Mouse (Mus musculus): ENCODE data around the gene Fkbp1b.
"Not testable (repeated sequence)": the region's sequence is repeated elsewhere in the genome, so short reads cannot be mapped to it uniquely, and the experiment has no call there.

The Fkbp1b gene

DNA sequence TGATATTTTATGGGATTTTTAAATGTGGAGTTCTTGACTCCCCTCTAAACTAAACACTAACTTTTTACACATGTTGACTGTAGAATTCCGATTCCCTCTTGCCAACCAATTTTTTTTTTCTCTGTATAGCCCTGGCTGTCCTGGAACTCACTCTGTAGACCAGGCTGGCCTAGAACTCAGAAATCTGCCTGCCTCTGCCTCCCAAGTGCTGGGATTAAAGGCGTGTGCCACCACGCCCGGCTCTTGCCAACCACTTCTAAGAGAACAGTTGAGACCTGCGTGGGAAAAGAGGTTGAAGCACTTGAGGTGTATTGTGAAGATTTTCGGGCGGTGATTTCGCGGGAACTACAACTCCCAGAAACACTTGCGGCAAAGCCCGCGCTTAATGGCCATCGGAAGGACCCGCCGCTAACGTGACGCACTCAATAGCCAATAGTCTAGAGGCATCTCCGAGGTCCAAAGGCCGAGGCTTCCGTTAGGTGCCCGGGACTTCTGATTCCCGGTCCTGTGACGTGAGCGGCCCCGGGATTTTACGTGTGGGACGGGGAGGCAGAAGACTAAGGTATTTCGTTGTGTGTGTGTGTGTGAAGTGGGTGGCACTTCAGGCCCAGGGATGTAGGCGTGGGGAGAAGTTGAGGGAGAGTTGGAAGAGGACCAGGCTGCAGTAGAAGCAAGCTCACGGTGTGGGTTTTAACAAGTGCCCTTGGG is 1.7 kb upstream of the Fkbp1b start, which contains the start of gene Wdcp:
Gene Wdcp (plus strand): TSS at position 414 of the 708 bp plus-strand sequence.
- peak; percentile 88 to 93 for DNase-seq

GRCm38 (mm10) chr12:4842456-4842855 is 1.1 kb upstream of the Fkbp1b start:
- DNase-seq, result no peak

DNA sequence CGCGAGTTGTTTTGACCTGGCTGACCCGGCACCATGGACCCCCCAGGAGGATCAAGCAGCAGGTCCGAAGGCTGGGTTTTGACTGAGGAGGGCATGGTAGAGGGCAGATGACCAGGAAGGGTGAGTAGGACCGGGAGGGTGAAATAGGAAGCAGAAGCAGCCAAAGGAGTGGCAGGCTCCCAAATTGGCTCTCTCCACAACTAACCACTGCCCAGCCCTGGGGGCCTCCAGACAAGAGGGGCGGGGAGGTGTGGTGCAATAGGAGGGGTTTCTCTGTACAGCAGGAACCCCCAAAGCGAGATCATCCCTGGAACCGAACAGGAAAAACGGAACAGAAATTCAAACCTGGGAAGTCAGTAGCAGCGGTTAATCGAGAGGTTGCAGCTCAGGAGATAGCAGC is 650 bp downstream of the Fkbp1b start:
- peak; percentile 45 to 52 for DNase-seq

DNA sequence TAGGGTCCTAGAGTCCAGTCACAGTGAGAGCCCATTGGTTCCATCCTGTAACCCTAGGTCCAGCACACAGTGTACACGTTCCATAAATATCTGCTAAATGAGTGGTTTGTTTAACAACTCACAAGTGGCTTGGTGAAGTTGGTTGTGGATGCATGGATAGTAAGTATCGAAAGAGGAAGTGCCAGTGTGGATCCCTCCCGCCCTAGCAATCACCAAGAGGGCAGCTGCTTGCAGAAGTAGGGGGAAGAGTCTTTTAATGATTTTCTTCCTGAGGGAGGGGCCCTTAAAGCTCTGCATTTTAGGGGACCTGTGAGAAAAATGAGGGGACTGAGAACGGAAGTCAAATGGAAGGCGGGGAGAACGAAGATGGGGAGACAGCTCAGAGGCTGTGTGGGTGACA is 1.4 kb downstream of the Fkbp1b start:
- no peak for DNase-seq

DNA sequence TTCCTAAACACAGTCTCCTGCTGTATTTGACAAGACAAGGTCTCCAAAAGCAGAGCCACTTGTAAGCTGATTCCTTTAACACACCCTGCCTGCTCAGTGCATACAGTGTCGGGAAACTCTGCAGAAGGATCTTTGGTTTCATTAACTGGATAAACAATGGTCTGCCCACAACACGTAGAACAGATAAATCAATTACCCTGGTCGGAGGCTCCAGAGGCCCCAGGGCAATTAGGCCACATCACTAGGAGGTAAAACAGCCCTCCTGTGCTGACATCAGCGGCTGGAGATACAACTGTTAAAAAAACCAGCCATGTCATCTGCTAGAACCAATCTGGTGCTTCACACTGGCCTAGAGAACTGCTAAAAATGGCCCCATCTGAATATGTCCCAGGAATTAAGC is 4.4 kb downstream of the Fkbp1b start:
- DNase-seq, result no peak

DNA sequence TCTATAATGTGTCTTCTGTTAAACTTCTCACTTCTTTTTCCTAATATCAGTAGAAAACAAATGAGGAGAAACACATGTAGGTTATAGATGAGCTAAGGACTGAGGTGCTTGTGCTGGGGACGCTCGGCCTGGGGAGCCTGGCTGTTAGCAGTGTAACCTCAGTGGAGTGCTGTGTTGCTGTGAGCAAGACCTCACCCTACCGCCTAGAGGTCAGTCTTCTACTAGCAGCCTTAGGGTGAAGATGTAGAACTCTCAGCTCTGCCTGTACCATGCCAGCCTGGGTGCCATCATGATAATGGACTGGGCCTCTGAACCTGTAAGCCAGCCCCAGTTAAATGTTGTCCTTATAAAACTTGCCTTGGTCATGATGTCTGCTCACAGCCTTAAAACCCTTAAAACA is 14.1 kb downstream of the Fkbp1b start:
- no peak for DNase-seq

DNA sequence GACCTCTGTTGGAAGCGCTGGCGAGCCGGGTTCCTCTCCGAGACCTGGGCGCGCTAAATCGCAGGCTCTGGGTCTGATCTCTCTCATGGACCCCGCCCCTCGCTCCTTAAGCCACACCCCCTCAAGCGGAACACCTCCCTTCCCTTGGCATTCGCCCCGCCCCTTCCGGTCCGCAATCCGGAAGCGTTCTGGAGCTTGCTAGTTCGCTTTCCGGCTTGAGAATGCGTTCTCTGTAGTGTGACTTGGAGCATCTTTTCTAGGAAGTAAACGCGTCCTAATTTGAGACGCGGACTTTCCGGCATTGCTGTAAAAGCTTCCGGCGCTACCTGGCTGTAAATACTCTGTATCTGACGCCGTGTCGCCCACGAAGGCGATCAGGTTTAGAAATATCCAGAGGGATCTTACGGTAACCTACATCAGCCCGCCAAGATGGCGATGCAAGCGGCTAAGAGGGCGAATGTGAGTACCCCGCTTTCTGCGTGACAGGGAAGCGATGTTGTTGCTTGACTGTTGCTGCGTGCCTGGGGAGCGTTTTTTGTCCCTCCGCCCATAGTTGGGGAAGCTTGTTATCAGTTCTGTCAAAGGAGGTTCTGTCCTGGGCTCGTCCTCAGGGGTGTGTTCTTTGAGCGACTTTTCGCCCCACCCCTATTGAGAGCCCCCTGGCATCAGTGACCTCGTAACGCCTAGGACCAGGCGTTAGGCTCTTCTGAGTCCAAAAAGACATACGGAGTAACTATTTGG is 23.9 kb downstream of the Fkbp1b start, which contains the start of gene Sf3b6:
Gene Sf3b6 (plus strand): TSS at position 184 of the 741 bp plus-strand sequence.
- peak; percentile 98 to 99 for DNase-seq

DNA sequence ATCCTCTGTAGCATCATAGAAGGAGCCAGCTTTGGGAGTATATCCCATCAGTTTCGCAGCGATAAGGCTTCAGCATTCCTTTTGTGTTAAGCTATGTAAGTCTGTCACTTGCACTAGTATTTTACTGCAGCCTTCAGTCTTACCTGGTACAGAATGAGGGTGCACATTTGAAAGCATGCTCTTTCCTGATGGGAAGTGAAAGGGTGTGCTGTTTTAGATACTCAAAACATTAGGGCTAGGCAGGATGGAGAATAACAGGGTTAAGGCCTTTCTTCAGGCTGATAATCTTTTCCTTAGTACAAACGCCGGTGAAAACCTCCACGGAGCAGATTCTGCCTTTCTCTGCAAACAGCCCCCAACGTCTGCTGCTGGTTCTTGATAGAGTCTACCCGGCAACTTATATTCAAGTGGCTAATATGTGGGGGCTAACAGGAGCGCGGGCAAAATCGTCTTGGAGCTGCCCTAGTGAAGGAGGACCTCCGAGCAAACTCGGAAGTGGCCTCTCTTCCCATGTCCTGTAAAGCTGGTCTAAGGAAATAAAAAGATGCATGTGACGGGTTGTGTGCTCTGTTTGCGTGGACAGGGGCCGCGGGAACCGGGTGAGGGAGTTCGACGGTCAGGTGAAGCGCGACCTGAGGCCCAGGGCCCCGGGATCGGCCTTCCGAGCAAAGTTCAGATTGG is 24.6 kb downstream of the Fkbp1b start:
- DNase-seq, result no peak

GRCm38 (mm10) chr12:4813636-4814035 is 27.8 kb downstream of the Fkbp1b start:
- peak in 1 of 2 experiments; percentile 34 for DNase-seq

DNA sequence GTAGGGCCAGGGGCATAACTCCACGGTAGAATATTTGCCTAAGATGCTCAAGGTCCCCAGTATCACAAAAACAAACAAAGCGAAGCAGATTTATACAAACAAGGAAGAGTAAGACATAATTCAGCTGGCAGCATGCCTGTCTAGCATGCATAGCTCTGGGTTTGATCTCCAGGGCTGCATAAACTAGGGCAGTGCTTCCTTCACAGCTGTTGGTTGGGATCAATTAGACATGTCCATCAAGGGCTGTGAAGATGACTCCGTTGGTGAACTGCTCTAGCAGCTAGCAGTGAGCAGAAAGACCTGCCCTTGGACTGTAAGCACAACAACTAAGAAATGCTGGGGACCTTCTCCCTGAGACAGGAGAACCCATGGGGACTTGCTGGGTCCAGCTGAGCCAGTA is 29.7 kb downstream of the Fkbp1b start:
- DNase-seq, result no peak

DNA sequence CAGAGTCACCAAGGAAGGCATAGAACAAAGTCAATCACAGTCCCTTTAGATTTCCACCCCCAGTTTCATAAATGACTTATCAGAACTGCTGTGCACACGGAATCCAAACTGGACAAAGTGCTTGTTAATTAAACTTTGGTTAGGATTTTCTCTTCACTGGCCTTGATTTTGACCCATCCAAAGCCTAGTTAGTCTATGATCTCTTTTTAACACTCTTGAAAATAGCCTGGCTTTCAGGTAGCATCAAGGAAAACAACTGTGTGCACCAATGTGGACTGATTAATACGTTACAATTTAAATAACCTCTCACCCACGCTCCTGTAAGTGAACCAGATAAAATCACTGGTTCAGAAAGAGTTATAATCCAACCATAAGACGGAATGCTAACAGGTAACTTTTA is 30.4 kb downstream of the Fkbp1b start:
- no peak for DNase-seq

GRCm38 (mm10) chr12:4797471-4797870 is 43.9 kb downstream of the Fkbp1b start:
- DNase-seq, result not testable (repeated sequence)

DNA sequence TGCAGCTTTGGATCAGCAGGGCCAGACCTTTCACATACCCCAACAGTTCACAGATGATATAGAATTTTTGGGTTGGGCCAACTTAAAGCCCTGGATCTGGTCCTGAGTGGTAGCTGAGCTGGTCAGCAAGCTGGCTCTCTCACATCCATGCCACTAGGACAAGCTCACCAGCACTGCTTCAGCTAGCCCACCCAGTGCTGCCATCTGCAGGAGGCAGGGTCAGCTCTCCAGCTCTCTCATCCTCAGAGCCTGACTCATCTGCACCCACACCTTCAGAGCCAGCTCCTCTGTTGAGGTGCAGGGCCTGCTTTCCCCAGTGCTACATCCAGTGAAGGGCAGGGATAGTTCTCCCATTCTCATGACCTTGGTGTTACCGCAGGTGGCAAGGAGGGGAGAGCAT is 47.7 kb downstream of the Fkbp1b start:
- DNase-seq, result peak; percentile 42 to 56

DNA sequence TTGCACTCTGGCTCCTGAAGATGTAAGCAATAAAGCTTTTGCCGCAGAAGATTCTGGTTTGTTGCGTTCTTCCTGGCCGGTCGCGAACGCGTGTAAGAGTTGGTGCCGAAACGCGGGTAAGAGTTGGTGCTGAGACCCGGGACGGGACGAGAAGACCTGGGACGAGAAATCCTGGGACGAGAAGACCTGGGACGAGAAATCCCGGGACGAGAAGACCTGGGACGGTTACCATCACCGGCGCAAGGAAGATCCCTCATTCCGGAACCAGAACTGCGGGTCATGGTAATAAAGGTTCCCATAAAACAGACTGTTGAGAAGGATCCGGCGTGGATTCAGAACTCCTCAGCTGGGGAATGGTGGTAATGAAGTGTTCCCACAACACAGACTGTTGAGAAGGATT is 53.3 kb downstream of the Fkbp1b start:
- DNase-seq, result not testable (repeated sequence)

- no peak for DNase-seq
These were observed 56.9 kb downstream of the Fkbp1b start for GRCm38 (mm10) chr12:4784466-4784865.

- DNase-seq, result no peak
These were observed 57.8 kb downstream of the Fkbp1b start for GRCm38 (mm10) chr12:4783598-4783997.
